Mouse (Mus musculus): ENCODE results near the gene Amer2. TPM values are rescaled to one million over a fixed set of nuclear protein-coding genes. Genes with fewer than 3 reads are reported as not detected.

Amer2 gene
- polyA plus RNA-seq (2012; rRNA removed) = 0.02 and 0.13 TPM in 2 replicates

GRCm38 (mm10) chr14:60372821-60373309, at the start of gene Amer2:
Amer2 (plus strand) TSS chr14:60373259.

Other genes with a start within 250 kb of the Amer2 start
- 1.6 TPM in 2 replicates for gene Atp8a2, start 176.1 kb upstream of the Amer2 start, polyA plus RNA-seq (2012; rRNA removed)
- 0.10 TPM in 1 of 2 replicates, not detected in the other for gene Nupl1, start 121.8 kb upstream of the Amer2 start, polyA plus RNA-seq (2012; rRNA removed)
- 12.5 and 13.6 TPM in 2 replicates for gene Gm49336, start 121.8 kb upstream of the Amer2 start, polyA plus RNA-seq (2012; rRNA removed)
- gene Mtmr6, start 108.0 kb upstream of the Amer2 start, polyA plus RNA-seq (2012; rRNA removed) = 3.7 and 6.0 TPM in 2 replicates

All from stomach, adult 2 months (tissue).